Mouse (Mus musculus) adrenal gland, postnatal 4 days (tissue): Measurements from ENCODE around the gene Olfr695. TPM values are rescaled to one million over a fixed set of nuclear protein-coding genes. Genes with fewer than 3 reads are reported as not detected.
"Not testable (repeated sequence)": the region's sequence is repeated elsewhere in the genome, so short reads cannot be mapped to it uniquely, and the experiment has no call there.

ENCODE experiments used
- DNase-seq, 2 experiments: peaks; one replicate each; pipeline ENCODE4 v3.0.0; 2021 to 2022; ENCODE audit warnings: low spot score in 2 of 2, mixed read lengths in 2 of 2
- long read RNA-seq, 2 experiments: library from polyadenylated mRNA; stranded (forward); transcript quantifications; one replicate each; pipeline ENCODE4 v2.0.0; 2021
- total RNA-seq, 2 experiments: library from RNA; stranded (reverse); gene quantifications; 2 replicates each; pipeline ENCODE4 v1.2.3; 2021

Olfr695 gene
- not detected for total RNA-seq
- long read RNA-seq, experiment 1, result 0 reads
- long read RNA-seq, experiment 2, result 0 reads

- DNase-seq, result no peak
Measured at GRCm38 (mm10) chr7:106716296-106716695, at the start of gene Olfr695. TSS of gene Olfr695 (minus strand) at chr7:106716396.

- not testable (repeated sequence) for DNase-seq
Measured at GRCm38 (mm10) chr7:106761008-106761407, 44.8 kb upstream of the Olfr695 start.

- DNase-seq, result no peak
Measured at GRCm38 (mm10) chr7:106758800-106759199, 42.6 kb upstream of the Olfr695 start.

- DNase-seq, result no peak
Measured at GRCm38 (mm10) chr7:106755297-106755696, 39.1 kb upstream of the Olfr695 start, which contains the start of gene Olfr698. TSS of gene Olfr698 (minus strand) at chr7:106755397.

- no peak for DNase-seq
Measured at GRCm38 (mm10) chr7:106745811-106746210, 29.6 kb upstream of the Olfr695 start.

GRCm38 (mm10) chr7:106742343-106742742 is 26.1 kb upstream of the Olfr695 start, which contains the start of gene Olfr697:
TSS of gene Olfr697 (minus strand) at chr7:106742443.
- no peak for DNase-seq

GRCm38 (mm10) chr7:106737028-106737427 is 20.8 kb upstream of the Olfr695 start:
- no peak for DNase-seq

GRCm38 (mm10) chr7:106733717-106734116 is 17.5 kb upstream of the Olfr695 start:
- DNase-seq, result no peak

- not testable (repeated sequence) for DNase-seq
Measured at GRCm38 (mm10) chr7:106725654-106726053, 9.5 kb upstream of the Olfr695 start.

- DNase-seq, result no peak
Measured at GRCm38 (mm10) chr7:106711463-106711862, 4.7 kb downstream of the Olfr695 start.

- DNase-seq, result not testable (repeated sequence)
Measured at GRCm38 (mm10) chr7:106707705-106708104, 8.5 kb downstream of the Olfr695 start.

- no peak for DNase-seq
Measured at GRCm38 (mm10) chr7:106696891-106697290, 19.3 kb downstream of the Olfr695 start.

- DNase-seq, result no peak
Measured at GRCm38 (mm10) chr7:106692976-106693375, 23.2 kb downstream of the Olfr695 start.

GRCm38 (mm10) chr7:106691714-106692113 is 24.5 kb downstream of the Olfr695 start, which contains the start of gene Olfr694:
TSS of gene Olfr694 (minus strand) at chr7:106691814.
- DNase-seq, result no peak

GRCm38 (mm10) chr7:106685382-106685781 is 30.8 kb downstream of the Olfr695 start:
- DNase-seq, result no peak

GRCm38 (mm10) chr7:106680484-106680883 is 35.7 kb downstream of the Olfr695 start, which contains the start of gene Olfr693:
TSS of gene Olfr693 (minus strand) at chr7:106680584.
- DNase-seq, result no peak

Other genes with a start within 250 kb of the Olfr695 start
- gene Olfr693, start 35.8 kb downstream of the Olfr695 start, total RNA-seq, result not detected
- not detected for gene Olfr694, start 24.6 kb downstream of the Olfr695 start, total RNA-seq
- gene Olfr697, start 26.0 kb upstream of the Olfr695 start, total RNA-seq, result not detected
- gene Olfr698, start 39.0 kb upstream of the Olfr695 start, total RNA-seq, result not detected
- not detected for gene Olfr699, start 76.8 kb upstream of the Olfr695 start, total RNA-seq
- not detected for gene Olfr700, start 92.4 kb upstream of the Olfr695 start, total RNA-seq
- not detected for gene Olfr701, start 97.7 kb upstream of the Olfr695 start, total RNA-seq
- not detected for gene Olfr702, start 117.5 kb upstream of the Olfr695 start, total RNA-seq
- gene Olfr703, start 127.0 kb upstream of the Olfr695 start, total RNA-seq, result not detected
- gene Olfr704, start 146.8 kb upstream of the Olfr695 start, total RNA-seq, result not detected
- not detected for gene Olfr705, start 160.5 kb upstream of the Olfr695 start, total RNA-seq
- not detected for gene Olfr706, start 171.8 kb upstream of the Olfr695 start, total RNA-seq
- gene Olfr707, start 184.8 kb upstream of the Olfr695 start, total RNA-seq, result not detected
- not detected for gene Olfr1532-ps1, start 191.6 kb upstream of the Olfr695 start, total RNA-seq
- under 1 TPM; 0.06 to 0.08 TPM for gene Olfr709-ps1, start 215.8 kb upstream of the Olfr695 start, total RNA-seq
- not detected for gene Olfr710, start 231.9 kb upstream of the Olfr695 start, total RNA-seq
- gene Olfr6, start 247.5 kb upstream of the Olfr695 start, total RNA-seq, result not detected